Mouse (Mus musculus) ES-E14 (cell line): ENCODE measurements around the gene Cst13.

Experiments used
- HCFC1 ChIP-seq: IDR thresholded peaks from 2 replicates; pipeline ENCODE4 v1.6.1; 2012; ENCODE audit warnings: low read length, inconsistent platforms, borderline replicate concordance; ENCODE audit not compliant: insufficient read depth
- MAFK ChIP-seq: IDR thresholded peaks from 2 replicates; pipeline ENCODE4 v1.6.1; 2014; ENCODE audit warnings: mild to moderate bottlenecking, low read depth, low read length, inconsistent platforms; ENCODE audit not compliant: insufficient read depth
- ZC3H11A ChIP-seq: IDR thresholded peaks from 2 replicates; pipeline ENCODE4 v1.6.1; 2012; ENCODE audit warnings: low read depth, mild to moderate bottlenecking, inconsistent platforms, low read length, borderline replicate concordance
- ZNF384 ChIP-seq: IDR thresholded peaks from 2 replicates; pipeline ENCODE4 v1.6.1; 2012; ENCODE audit warnings: low read depth, low read length, inconsistent platforms

- no peak for TF ChIP-seq ZNF384
- no peak for TF ChIP-seq MAFK
- no peak for TF ChIP-seq ZC3H11A
- no peak for TF ChIP-seq HCFC1
These were observed 19.3 kb downstream of the Cst13 start for GRCm38 (mm10) chr2:148839224-148839623.
